Mouse (Mus musculus): ENCODE measurements at regions not wholly inside any gene's neighbourhood (a gene's known extent, or its start where the extent isn't known, plus 50 kb on each side); places are given as distances from the start of the nearest gene placed in this dataset.
A peak's percentile ranks its signal among the peaks of the same experiment; 100 is the strongest.
"Not testable (repeated sequence)": the region's sequence is repeated elsewhere in the genome, so short reads cannot be mapped to it uniquely, and the experiment has no call there.

- WGBS = 22% methylated on average over 2 of the region's 2 CpGs
- Histone ChIP-seq H3K4me3 (replicated peaks; ENCODE audit: insufficient read depth, low read depth, low read length) (no peak overlapping the region), H3K27ac (ENCODE audit: insufficient read depth, low read length) (no peak overlapping the region), H3K4me1 (ENCODE audit: control insufficient read depth, insufficient read depth, low read length) (no peaks in the 10 kb centered on the region), H3K27me3 (ENCODE audit: control insufficient read depth, insufficient read depth, low read length) (no peaks in the 10 kb centered on the region)
- TF ChIP-seq POLR2A (IDR thresholded peaks at IDR 0.05; ENCODE audit: borderline replicate concordance, insufficient read depth, low read length) (no peak), CTCF (IDR thresholded peaks at IDR 0.05; ENCODE audit: borderline replicate concordance, insufficient read depth, low read depth, low read length) (no peak)
- no peak for DNase-seq
Observed at GRCm38 (mm10) chr4:28227594-28228208, 585.2 kb upstream of the Epha7 start.

- H3K4me1 ChIP-seq (ENCODE audit: control insufficient read depth, insufficient read depth, low read length); DNase-seq; H3K27me3 ChIP-seq (ENCODE audit: control insufficient read depth, insufficient read depth, low read length); H3K27ac ChIP-seq (ENCODE audit: insufficient read depth, low read length); H3K4me3 ChIP-seq (replicated peaks; ENCODE audit: insufficient read depth, low read depth, low read length): not testable (repeated sequence)
Observed at GRCm38 (mm10) chr4:28235516-28235915, 577.4 kb upstream of the Epha7 start.

GRCm38 (mm10) chr4:28242272-28242671 is 570.7 kb upstream of the Epha7 start:
- Histone ChIP-seq H3K27me3 (ENCODE audit: control insufficient read depth, insufficient read depth, low read length) (no peaks in the 10 kb centered on the region), H3K4me3 (replicated peaks; ENCODE audit: insufficient read depth, low read depth, low read length) (no peak overlapping the region), H3K27ac (ENCODE audit: insufficient read depth, low read length) (no peak overlapping the region), H3K4me1 (ENCODE audit: control insufficient read depth, insufficient read depth, low read length) (no peaks in the 10 kb centered on the region)
- TF ChIP-seq POLR2A (IDR thresholded peaks at IDR 0.05; ENCODE audit: borderline replicate concordance, insufficient read depth, low read length) = no peak
- TF ChIP-seq CTCF (IDR thresholded peaks at IDR 0.05; ENCODE audit: borderline replicate concordance, insufficient read depth, low read depth, low read length) = no peak
- WGBS = 56% methylated on average over 1 of the region's 1 CpGs
- peak in 1 of 2 experiments; percentile 3 for DNase-seq
